Mouse (Mus musculus): ENCODE measurements around the gene Wwc2.

Wwc2 gene

DNA sequence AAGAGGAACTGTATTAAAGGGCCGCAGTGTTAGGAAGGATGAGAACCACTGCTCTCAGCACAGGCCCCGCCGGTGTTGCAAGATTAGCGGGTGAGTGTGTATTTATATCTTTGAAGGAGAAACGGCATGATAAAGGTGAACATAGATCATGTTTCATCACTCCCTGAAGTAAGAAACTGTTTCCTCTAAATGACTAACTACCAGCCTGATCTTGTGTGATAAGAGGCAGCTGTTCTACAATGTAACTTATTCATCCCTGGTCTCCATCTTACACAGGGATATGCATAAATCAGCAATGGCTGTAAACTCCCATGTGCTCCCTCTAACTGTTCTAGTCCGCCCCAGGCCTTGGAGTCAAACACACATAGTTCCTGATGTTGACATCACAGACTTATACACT lies 191.3 kb downstream of the Wwc2 start:
- DNase-seq (ENCODE audit: low read depth, low spot score): no peak

DNA sequence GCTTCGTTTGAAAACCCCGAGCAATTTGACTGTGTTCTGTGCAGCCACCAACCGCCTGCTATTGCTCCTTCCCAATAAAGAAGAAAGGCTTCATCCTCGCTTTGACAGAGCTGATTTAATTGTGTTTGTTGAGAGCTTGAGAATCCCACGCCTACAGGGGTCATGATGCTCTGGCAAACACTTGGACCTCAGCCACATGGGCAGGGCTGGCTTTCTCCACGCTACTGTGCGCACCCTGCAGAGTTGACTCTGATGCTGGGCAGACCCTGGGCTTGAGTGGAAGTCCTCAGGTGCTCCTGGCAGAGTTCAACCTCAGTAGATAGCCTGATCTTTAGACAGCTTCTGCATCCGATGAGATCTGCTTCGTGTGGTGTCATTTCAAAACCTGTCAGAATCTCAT lies 198.7 kb downstream of the Wwc2 start:
- DNase-seq (ENCODE audit: low read depth, low spot score): no peak

DNA sequence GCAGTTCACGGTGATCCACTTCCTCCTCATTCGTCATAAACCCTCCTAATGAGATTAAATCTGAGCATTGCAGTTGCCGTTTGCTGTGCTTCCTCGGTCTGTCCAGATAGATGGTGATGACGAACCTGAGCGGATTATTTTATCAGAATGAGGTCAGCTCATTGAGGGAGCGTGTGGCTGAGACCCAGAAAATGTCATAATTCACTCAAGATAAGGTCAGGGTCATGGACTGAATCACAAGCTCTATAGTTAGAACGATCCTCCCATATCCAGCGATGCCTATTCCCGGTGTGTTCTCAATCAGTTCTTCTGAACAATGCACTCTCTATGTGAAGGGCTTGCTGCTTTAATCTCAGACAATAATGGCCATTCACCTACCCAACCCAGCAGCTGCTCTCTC lies 203.0 kb downstream of the Wwc2 start:
- DNase-seq (ENCODE audit: low read depth, low spot score): no peak

DNA sequence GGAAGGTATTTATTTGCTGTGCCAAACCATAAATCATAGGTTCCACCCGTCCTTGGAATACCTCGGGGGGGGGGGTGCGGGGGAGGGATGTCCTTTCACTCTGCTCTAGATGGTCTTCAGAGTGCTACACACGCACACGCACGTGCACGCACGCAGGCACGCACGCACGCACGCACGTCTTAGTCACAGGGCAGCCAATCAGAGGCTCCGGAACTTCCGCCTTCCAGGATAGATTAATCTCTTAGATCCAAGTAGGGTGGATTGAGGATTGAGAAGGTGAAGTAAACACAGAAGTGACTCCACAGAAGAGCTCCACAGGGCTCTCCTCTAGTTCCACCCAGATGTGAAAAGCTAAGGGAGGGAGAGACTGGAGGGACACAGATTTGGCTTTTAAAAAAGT lies 204.4 kb downstream of the Wwc2 start:
- peak; percentile 42 for DNase-seq (ENCODE audit: low read depth, low spot score)

DNA sequence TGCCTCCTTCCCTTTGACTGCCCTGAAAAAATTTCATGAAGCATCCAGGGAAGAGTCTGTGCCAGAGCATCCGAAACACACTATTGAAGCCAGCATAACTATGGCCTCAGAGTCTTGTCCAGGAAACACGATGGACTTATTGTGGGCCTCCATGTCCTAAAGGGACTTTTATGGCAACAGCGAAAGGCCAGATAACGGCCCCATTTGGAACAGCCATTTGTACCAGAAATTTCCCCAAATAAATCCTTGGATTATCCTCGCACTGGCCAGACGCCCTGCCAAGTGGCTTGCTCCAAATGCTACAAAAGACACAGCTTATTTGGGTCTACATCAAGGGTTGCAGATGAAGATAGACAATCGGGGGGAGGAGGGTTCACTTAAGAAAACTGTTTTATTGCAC lies 206.3 kb downstream of the Wwc2 start:
- no peak for DNase-seq (ENCODE audit: low read depth, low spot score)

DNA sequence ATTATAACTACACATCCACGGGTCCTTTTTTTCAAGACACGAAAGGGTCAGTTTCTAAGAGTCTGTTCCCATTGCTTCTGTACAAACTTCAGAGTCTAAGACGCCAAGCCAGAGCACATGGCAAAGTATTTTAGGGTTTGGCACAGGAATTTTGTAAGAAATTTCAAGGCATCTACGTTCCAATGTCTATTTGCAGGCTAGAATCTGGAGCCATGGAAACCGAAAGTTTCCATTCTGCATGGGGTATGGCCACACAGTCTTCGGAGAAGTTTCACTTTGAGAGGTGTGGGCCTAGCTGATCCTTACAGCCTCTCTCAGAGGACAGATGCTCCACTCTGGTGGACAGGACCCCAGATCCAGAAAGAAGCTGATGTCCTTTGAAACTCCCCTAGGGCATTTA lies 206.8 kb downstream of the Wwc2 start:
- no peak for DNase-seq (ENCODE audit: low read depth, low spot score)

DNA sequence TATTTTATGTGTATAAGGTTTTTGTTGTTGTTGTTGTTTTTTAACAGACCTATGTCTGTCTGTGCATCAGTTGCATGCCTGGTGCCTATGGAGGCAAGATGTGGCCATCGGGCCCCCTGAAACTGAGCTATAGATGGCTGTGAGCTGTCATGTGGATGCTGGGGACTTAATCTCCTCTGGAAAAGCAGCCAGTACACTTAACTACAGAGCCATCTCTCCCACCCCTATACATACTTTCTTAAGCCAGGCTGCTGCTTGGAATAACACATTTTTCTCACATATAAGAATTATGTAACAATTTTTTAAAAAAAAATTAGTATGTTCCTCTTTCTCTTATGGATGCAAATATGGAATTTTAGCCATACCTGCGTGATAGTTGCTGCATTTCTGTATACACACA lies 207.2 kb downstream of the Wwc2 start:
- DNase-seq (ENCODE audit: low read depth, low spot score): no peak

DNA sequence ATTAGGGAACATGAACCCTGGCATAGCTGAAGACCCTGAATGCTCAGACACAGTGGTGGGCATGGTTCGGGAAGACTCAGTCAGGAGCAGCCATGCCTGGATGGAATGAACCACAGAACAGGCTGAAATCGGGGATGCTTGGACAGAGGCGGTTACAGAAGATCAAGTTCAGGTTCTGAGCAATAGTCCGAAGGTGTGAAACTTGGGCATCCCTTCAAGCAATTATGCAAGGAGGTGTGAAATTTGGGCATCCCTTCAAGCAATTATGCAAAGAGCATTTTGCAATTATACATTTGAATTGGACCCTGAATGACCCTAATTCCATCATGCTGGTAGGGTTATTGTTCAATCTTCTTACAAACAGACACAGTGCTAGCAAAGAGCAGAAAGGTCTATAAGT lies 208.8 kb downstream of the Wwc2 start:
- no peak for DNase-seq (ENCODE audit: low read depth, low spot score)

DNA sequence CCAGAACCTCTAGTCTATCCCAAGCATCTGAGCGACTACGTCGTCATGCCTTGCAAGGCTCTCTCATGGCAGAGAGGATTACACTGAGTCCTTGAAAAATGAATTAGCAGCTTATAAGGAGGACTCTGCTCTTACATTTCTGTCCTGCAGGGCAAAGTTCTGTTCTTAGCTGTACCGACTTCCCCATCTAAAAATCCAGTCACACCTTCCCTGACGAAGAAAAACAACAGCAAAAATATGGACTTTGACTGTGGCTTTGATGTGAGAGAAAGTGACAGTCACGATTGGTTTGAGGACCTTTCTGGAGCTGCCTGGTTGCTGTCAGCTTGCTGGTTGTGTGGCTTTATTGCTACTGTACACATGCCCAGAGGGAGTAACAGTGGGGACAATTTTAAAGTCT lies 211.1 kb downstream of the Wwc2 start:
- DNase-seq (ENCODE audit: low read depth, low spot score): no peak

DNA sequence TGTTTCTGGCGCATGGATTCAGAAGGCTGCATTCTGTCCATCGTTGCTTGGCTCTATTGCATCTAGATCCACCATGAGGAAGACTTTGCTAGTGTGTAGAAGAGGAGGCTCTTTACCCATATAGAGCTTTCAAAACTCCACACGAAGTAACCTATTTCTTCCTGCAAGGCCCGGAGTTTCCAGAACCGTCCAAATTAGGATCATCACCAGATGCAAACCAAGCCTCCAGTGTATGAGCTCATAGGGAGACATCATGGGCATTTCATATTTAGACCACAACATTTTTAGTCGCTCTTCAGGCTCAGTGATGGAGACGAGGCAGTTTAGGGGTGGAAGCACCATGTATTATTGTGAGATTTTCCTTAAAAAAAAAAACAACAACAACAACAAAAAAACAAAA lies 213.3 kb downstream of the Wwc2 start:
- DNase-seq (ENCODE audit: low read depth, low spot score): no peak

Measured in ZHBTc4 (cell line).